Mouse (Mus musculus) lung, embryonic 15.5 days (tissue): ENCODE data around the gene Clvs2. TPM values are rescaled to one million over a fixed set of nuclear protein-coding genes. Genes with fewer than 3 reads are reported as not detected.

ENCODE experiments used
- polyA plus RNA-seq: library from polyadenylated mRNA; unstranded; fragments of >200 nt; fragmentation: Nextera tagmentation; extraction: Ambion mirVana; gene quantifications from 2 replicates; pipeline ENCODE4 v1.2.1, GENCODE M21; 2015

Gene Clvs2
- polyA plus RNA-seq, 1 experiment from 2014 or later: 0.05 TPM

Other genes with a start within 250 kb of the Clvs2 start
- gene Sult3a2, start 161.9 kb upstream of the Clvs2 start, polyA plus RNA-seq: not detected in 2 replicates
- not detected in 2 replicates for gene Sult3a1, start 233.0 kb upstream of the Clvs2 start, polyA plus RNA-seq